Mouse (Mus musculus): ENCODE results near the gene Gm21970.

Gene Gm21970

GRCm38 (mm10) chr16:91372577-91373472 lies 18.7 kb upstream of the Gm21970 start, which contains the start of gene Ifnar2:
Gene Ifnar2 (plus strand): TSS chr16:91372783.
- DNase-seq (ENCODE audit: low spot score): peak; percentile 82

- no peak for DNase-seq (ENCODE audit: low spot score)
Measured at GRCm38 (mm10) chr16:91373473-91374252, 17.9 kb upstream of the Gm21970 start.

GRCm38 (mm10) chr16:91374253-91374634 lies 17.3 kb upstream of the Gm21970 start:
- no peak for DNase-seq (ENCODE audit: low spot score)

GRCm38 (mm10) chr16:91376701-91377100 lies 14.8 kb upstream of the Gm21970 start:
- DNase-seq (ENCODE audit: low spot score): no peak

DNA sequence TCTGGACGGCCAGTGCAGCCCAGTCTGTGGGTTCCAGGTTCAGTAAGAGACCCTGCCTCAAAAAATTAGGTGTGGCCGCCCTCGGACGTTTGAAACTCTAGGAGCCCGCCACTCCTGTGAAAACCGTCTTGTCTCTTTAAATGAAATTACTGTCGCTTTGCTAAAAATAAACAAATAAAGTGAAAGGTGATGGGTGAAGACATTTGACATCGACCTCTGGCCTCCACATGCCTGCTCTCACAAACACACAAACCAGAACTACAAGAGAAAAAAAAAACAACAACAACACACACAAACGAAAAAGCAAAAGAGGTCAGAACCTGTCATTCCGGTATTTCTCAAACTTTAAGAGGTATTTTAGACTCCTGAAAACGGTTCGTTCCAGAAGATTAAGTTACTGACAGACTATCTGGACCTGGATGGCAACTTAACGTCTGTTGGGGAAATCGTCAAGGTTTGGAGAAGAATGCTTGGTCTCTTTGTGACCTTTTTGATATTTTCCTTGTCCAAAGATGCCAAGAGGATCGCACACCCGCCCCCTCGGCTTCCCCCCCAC lies 13.0 kb upstream of the Gm21970 start:
- DNase-seq (ENCODE audit: low spot score): no peak

DNA sequence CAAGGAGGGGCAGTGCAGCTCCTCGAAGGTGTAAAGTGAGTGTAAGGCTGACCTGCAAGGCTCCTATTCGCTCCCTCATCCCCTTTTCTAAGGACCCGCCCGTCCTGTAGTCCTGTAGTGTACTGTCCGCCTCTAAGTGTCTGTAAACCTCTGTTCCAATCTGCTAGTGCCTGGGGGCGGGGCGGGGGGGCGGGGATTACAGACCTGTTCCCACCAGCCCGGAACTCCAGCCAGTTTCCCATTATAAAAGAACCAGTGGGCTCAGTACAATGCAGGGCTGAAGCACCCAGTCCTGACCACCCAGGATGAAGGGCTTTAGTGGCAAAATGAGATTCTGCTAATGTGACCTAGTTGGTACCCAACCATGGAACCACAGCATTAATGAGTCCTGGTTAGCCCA lies 12.5 kb upstream of the Gm21970 start:
- DNase-seq (ENCODE audit: low spot score): peak; percentile 11

- no peak for DNase-seq (ENCODE audit: low spot score)
Measured at GRCm38 (mm10) chr16:91379412-91379811, 12.1 kb upstream of the Gm21970 start.

DNA sequence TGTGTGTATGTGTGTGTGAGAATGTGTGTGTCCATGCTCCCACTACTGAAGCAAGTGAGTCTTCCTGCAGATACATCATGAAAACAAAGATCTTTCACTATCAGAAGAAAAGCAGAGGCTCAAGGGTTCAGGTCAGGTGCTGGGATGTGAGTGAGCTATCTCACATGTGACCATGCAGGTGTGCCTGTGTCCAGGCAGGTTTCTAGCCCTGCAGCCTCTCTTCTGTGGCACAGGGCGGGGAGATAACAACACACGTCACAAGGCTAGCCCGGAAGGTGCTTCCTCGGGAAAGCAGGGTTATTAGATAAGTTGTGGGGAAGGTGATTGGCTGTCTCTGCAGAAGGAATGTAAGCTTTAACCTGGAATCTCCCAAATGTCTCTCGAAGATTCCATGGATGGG lies 11.4 kb upstream of the Gm21970 start:
- no peak for DNase-seq (ENCODE audit: low spot score)

DNA sequence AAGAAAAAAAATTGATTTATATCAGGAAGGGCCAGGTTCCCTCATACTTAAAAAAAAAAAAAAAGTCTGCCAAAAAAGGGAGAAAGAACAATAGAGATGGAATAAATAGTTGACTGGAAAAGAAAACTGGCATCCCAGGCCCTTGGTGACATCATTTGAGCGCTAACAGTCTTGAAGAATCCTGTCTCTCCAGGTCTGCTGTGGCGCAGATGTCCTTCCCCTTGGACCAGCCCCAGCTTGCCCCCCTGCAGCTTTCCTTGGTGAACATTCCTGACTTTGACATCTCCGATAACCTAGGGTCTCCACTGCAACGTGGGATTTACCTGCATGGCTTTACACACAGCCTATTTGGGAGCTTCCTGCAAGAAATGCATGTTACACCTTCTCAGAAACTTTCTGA lies 9.9 kb upstream of the Gm21970 start:
- DNase-seq (ENCODE audit: low spot score): no peak

DNA sequence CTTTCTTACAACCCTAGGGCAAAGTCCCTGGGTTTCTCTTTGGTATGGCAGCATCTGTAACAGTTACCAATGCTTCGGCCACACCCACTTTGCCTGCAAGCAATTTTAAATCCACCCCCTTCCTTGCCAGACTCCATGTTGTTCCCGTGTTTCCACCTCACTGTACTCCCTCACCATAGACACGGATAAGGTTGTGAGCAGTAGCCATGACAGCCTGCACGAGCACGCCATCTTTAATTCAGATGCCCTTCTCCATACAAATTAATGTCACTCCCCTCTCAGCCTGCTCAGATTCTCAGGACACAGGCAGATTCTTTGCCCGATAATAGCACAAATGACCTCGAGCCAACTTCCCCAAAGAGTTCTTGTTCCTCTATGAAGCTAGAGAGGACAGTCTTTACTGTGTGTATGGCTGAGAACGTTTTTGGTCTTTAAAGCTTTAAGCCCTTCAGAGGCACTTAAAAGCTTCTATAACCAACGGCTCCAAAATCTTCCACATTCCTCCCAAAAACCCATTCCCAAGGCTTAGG lies 9.2 kb upstream of the Gm21970 start:
- DNase-seq (ENCODE audit: low spot score): no peak

GRCm38 (mm10) chr16:91384221-91384620 lies 7.3 kb upstream of the Gm21970 start:
- DNase-seq (ENCODE audit: low spot score): no peak

- peak; percentile 9 for DNase-seq (ENCODE audit: low spot score)
Measured at GRCm38 (mm10) chr16:91385621-91386020, 5.9 kb upstream of the Gm21970 start.

GRCm38 (mm10) chr16:91386419-91387120 lies 5.0 kb upstream of the Gm21970 start:
- DNase-seq (ENCODE audit: low spot score): no peak

DNA sequence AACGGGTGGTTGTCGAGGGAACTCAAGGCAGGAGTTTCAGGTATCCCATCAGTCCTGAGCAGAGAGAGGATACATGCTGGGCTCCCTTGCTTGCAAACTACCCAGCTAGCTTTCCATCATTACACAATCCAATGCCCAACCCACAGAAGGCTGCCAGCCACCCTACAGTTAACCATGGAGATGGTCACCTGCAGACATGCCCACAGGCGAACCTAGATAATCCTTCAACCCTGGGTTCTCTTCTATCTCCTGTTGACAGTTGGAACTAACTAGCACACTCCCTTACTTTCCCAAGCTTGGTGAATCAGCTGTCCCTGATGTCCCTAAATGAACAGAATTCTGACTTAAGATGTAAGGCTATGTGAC lies 4.4 kb upstream of the Gm21970 start:
- no peak for DNase-seq (ENCODE audit: low spot score)

- DNase-seq (ENCODE audit: low spot score): peak; percentile 23
Measured at GRCm38 (mm10) chr16:91390100-91390499, 1.4 kb upstream of the Gm21970 start.

- DNase-seq (ENCODE audit: low spot score): no peak
Measured at GRCm38 (mm10) chr16:91394826-91395410, 3.4 kb downstream of the Gm21970 start.

GRCm38 (mm10) chr16:91395633-91396392 lies 4.3 kb downstream of the Gm21970 start:
- DNase-seq (ENCODE audit: low spot score): no peak

DNA sequence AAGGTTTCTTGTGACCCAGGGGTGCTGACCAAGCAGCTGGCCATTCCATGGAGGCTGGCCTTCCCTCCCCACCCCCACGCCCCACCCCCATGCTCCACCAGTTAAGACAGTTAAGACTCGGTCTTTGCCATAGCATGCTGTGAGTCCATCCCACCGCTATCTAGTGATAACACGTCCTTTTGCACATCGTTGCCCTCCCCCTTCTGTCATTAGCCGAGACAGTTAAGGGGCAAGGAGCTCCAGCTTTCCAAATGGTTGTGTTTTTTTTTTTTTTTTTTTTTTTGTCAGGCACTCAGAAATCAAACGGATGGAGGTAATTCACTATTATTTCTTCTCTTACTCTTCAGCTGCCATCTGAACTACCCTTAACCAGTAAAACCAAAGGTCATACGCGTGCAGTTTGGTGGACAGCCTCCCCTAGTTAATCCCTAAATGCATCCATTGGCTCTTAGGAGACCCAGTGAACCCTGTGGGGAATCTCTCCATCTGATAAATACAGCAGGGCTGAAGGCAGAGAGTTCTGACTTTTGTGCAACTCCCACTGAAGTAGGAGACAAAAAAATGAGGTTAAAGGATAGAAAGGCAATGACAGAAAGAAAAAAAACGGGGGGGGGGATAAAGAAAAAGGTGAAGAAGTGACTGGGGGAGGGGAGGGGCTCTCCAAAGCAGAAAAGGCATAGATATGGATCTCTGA lies 5.5 kb downstream of the Gm21970 start:
- DNase-seq (ENCODE audit: low spot score): no peak

DNA sequence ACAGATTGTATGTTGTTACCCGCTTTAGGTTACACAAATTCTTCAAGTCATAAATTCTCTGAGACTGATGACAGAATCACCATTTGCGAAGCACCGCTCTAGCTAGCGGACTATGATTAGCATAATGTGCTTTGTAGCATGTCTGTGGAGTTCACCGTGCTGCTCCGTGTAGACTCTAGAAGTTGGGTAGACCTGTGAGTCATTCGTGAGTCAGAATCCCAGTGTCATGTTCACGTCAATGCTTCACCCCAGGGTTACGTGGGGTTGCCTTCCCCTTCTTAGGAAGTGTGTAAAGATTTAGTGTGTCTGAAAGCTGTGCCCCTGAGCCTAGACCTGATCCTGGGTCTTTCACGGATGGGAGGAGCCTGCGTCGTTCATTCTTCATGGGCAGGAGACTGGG lies 6.5 kb downstream of the Gm21970 start:
- no peak for DNase-seq (ENCODE audit: low spot score)

DNA sequence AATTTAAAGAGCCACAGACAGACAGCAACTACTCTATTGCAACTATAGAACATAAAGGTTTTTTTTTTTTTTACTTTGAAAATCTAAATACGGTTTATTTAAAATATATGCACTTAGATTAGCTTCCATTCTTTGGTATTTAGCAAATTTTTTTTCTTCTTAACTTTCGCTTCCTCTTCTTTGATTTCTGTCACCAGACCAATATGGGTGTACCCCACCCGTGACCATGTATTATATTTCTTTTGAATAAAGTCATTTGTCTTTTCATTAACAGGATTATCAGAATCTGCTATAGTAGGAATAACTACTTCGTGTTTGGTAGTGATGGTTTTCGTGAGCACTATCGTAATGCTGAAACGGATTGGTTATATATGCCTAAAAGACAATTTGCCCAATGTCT lies 7.4 kb downstream of the Gm21970 start:
- no peak for DNase-seq (ENCODE audit: low spot score)
